Mouse (Mus musculus) ES-E14 (cell line): ENCODE results near the gene Asah2.

ENCODE experiments used
- CHD2 ChIP-seq: IDR thresholded peaks from 2 replicates; pipeline ENCODE4 v1.6.1; 2014; ENCODE audit warnings: mild to moderate bottlenecking, low read depth, low read length, inconsistent platforms
- MAFK ChIP-seq: IDR thresholded peaks from 2 replicates; pipeline ENCODE4 v1.6.1; 2014; ENCODE audit warnings: mild to moderate bottlenecking, low read depth, low read length, inconsistent platforms; ENCODE audit not compliant: insufficient read depth
- ZC3H11A ChIP-seq: IDR thresholded peaks from 2 replicates; pipeline ENCODE4 v1.6.1; 2012; ENCODE audit warnings: low read depth, mild to moderate bottlenecking, inconsistent platforms, low read length, borderline replicate concordance
- ZNF384 ChIP-seq: IDR thresholded peaks from 2 replicates; pipeline ENCODE4 v1.6.1; 2012; ENCODE audit warnings: low read depth, low read length, inconsistent platforms

DNA sequence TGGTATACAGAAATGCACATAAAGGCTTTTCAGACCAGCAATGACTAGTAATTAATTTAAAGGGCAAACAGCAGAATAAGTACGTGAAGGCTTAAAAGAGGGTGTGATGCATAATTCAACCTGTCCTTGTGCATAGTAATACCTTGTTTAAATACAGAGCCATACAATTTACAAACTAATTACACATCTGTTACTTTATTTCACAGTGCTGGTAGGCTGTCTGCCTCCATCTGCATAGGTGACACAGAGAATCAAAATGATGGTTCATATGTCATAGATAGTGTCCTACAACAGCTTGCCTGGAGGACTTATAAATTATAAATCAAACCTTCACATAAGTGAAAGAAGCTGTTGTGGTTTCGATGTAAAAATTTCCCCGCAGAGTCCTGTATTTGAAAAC lies 82.6 kb downstream of the Asah2 start:
- no peak for TF ChIP-seq MAFK
- no peak for TF ChIP-seq ZNF384
- TF ChIP-seq CHD2 = no peak
- TF ChIP-seq ZC3H11A = no peak
